Mouse (Mus musculus): ENCODE results near the gene Gm20773. TPM values are rescaled to one million over a fixed set of nuclear protein-coding genes. Genes with fewer than 3 reads are reported as not detected.
"Not testable (repeated sequence)": the region's sequence is repeated elsewhere in the genome, so short reads cannot be mapped to it uniquely, and the experiment has no call there.

The Gm20773 gene
- polyA plus RNA-seq (2012; rRNA removed) = not detected in 2 replicates

DNA sequence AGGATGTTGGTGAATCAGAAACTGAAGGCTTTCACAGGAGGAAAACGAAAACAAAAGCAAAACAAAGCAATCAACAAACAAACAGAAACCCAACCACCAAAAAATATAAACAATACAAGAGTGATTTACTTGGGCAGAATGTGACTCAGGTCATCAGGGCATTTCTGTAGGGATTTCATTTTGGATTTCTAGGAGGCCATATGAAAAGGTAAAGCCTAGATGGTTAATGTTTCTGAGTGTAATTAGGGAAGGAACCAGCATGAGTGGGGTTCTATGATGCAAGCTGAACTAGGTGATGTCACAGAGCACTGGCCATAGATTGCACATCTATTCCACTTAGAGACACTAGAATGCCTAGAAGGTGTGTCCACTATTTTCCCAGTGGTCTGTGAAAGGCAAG lies at the start of gene Gm20773:
Gene Gm20773, plus strand, starts transcription at position 301 of the 400 bp plus-strand sequence.
- not testable (repeated sequence) for DNase-seq (ENCODE audit: extremely low spot score in 1 of 2, low spot score in 1 of 2)

DNA sequence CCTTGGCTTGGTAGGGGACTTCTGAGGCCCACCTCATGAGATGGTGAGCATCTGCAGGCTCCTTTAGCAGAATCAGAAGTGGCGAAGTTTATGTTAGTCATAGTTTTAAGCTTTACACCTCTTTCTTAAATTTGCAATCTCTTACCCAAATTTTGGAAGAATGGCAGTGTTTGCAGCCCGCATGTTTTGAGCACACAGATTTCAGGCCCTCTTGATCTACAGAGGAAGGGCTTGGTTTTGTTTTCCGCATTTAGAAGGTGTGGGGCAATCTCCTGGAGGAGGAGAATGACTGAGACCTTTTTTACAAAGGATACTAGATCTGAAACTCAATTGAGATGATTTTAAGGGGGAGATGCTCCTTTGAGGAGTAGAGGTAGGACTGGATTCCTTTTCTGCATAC lies 28.3 kb upstream of the Gm20773 start, which contains the start of gene Gm21866:
Gene Gm21866, minus strand, starts transcription at position 101 of the 400 bp plus-strand sequence.
- not testable (repeated sequence) for DNase-seq (ENCODE audit: extremely low spot score in 1 of 2, low spot score in 1 of 2)

Other genes starting within 250 kb of the Gm20773 start
- gene Gm21440, start 241.6 kb upstream of the Gm20773 start, polyA plus RNA-seq (2012; rRNA removed) = not detected in 2 replicates
- not detected in 2 replicates for gene Gm21454, start 241.6 kb upstream of the Gm20773 start, polyA plus RNA-seq (2012; rRNA removed)
- gene Gm21725, start 145.0 kb upstream of the Gm20773 start, polyA plus RNA-seq (2012; rRNA removed) = not detected in 2 replicates
- gene Gm21866, start 28.4 kb upstream of the Gm20773 start, polyA plus RNA-seq (2012; rRNA removed) = not detected in 2 replicates

All from frontal cortex, adult 2 months (tissue).